ENCODE assay signal across 9 mouse cellular contexts in genomic region chr2:180218241-180218640, GRCm38 (mm10). TPM values are rescaled to one million over a fixed set of nuclear protein-coding genes. Genes with fewer than 3 reads are reported as not detected.
DNase-seq lines count a peak whose midpoint lies in the region; ATAC-seq and TF ChIP-seq lines count a peak whose summit lies in the region.
"Had no signal": no experiment of that assay in that cellular context is flagged by ENCODE, and none has a peak within 500 bp of the region (broad histone marks: within the 10 kb centered on the region; RNA-seq: fewer than 3 reads in every experiment).

No protein-coding gene starts in this region.

- no peaks in the 10 kb centered on the region for H3K36me3 ChIP-seq in hindbrain, embryonic 12.5 days
- no peaks in the 10 kb centered on the region for H3K36me3 ChIP-seq in hindbrain, embryonic 11.5 days (ENCODE audit: control insufficient read depth, insufficient read depth, low read length)
- H3K36me3 ChIP-seq in lung, postnatal 0 days (ENCODE audit: insufficient read depth, low read length), result peaks cover 5% of the 10 kb centered on the region; the same call in 1 of the 2 replicates
- no peaks in the 10 kb centered on the region; the same call in 1 of the 2 replicates for H3K36me3 ChIP-seq in heart, embryonic 16.5 days (ENCODE audit: control insufficient read depth, insufficient read depth)
- H3K36me3 ChIP-seq in small intestine, adult 2 months (ENCODE audit: control insufficient read depth, insufficient read depth, low read length), result no peaks in the 10 kb centered on the region
- H3K36me3 ChIP-seq: liver, embryonic 15.5 days had no signal

- TF ChIP-seq POLR2A in small intestine, adult 2 months (IDR thresholded peaks at IDR 0.05; ENCODE audit: low read depth, low read length), result no peak

- H3K4me3 ChIP-seq in hindbrain, embryonic 12.5 days, result no peak overlapping the region
- H3K4me3 ChIP-seq in hindbrain, embryonic 11.5 days (ENCODE audit: low read depth, low read length), result no peak overlapping the region
- no peak overlapping the region for H3K4me3 ChIP-seq in lung, postnatal 0 days (ENCODE audit: low read depth, low read length)
- H3K4me3 ChIP-seq in heart, embryonic 16.5 days (ENCODE audit: low read length), result no peak overlapping the region
- H3K4me3 ChIP-seq in small intestine, adult 2 months (ENCODE audit: low read depth, low read length), result no peak overlapping the region
- H3K4me3 ChIP-seq: liver, embryonic 15.5 days had no signal

- peaks cover 30% of the 10 kb centered on the region for H3K4me1 ChIP-seq in hindbrain, embryonic 12.5 days
- 0 out of 2 replicates have a peak, but pooled peaks cover 4% of the 10 kb centered on the region for H3K4me1 ChIP-seq in hindbrain, embryonic 11.5 days (replicated peaks; ENCODE audit: control insufficient read depth, insufficient read depth, low read length)
- peaks cover 86% of the 10 kb centered on the region for H3K4me1 ChIP-seq in lung, postnatal 0 days (ENCODE audit: insufficient read depth, low read depth, low read length)
- peaks cover 64% of the 10 kb centered on the region for H3K4me1 ChIP-seq in heart, embryonic 16.5 days (ENCODE audit: control insufficient read depth, insufficient read depth, low read length)
- H3K4me1 ChIP-seq in small intestine, adult 2 months (ENCODE audit: control insufficient read depth, insufficient read depth, insufficient read length, low read length), result peaks cover 24% of the 10 kb centered on the region

- H3K9me3 ChIP-seq in hindbrain, embryonic 12.5 days (replicated peaks), result no peaks in the 10 kb centered on the region
- no peaks in the 10 kb centered on the region for H3K9me3 ChIP-seq in hindbrain, embryonic 11.5 days (ENCODE audit: control insufficient read depth, low read length)
- H3K9me3 ChIP-seq in lung, postnatal 0 days (ENCODE audit: low read length), result no peaks in the 10 kb centered on the region
- H3K9me3 ChIP-seq in heart, embryonic 16.5 days (replicated peaks; ENCODE audit: control insufficient read depth, low read length), result no peaks in the 10 kb centered on the region
- H3K9me3 ChIP-seq: liver, embryonic 15.5 days had no signal

- DNase-seq in hindbrain, embryonic 11.5 days (ENCODE audit: low spot score), result no peak
- DNase-seq in lung, postnatal 0 days (ENCODE audit: low spot score), result no peak
- DNase-seq in lung, postnatal 14 days, result no peak
- no peak for DNase-seq in gastrocnemius, adult 8-10 months (ENCODE audit: low spot score in 2 of 2)
- DNase-seq: thymus, postnatal 25 days had no signal

- ATAC-seq in hindbrain, embryonic 12.5 days (ENCODE audit: low FRiP score), result no peak
- ATAC-seq in hindbrain, embryonic 11.5 days (ENCODE audit: low FRiP score), result no peak
- no peak for ATAC-seq in lung, postnatal 0 days
- no peak for ATAC-seq in heart, embryonic 16.5 days (replicated peaks; ENCODE audit: extremely low read depth, insufficient read depth, low FRiP score)

- H3K4me2 ChIP-seq in hindbrain, embryonic 12.5 days (replicated peaks), result no peak overlapping the region
- no peak overlapping the region for H3K4me2 ChIP-seq in hindbrain, embryonic 11.5 days (replicated peaks; ENCODE audit: low read depth, low read length)
- H3K4me2 ChIP-seq in lung, postnatal 0 days (replicated peaks; ENCODE audit: low read depth, low read length), result no peak overlapping the region
- no peak overlapping the region for H3K4me2 ChIP-seq in heart, embryonic 16.5 days (ENCODE audit: low read depth, low read length)
- H3K4me2 ChIP-seq: liver, embryonic 15.5 days had no signal

- 78% methylated on average over 3 of the region's 3 CpGs for WGBS in hindbrain, embryonic 12.5 days
- 89% methylated on average over 3 of the region's 3 CpGs for WGBS in hindbrain, embryonic 11.5 days
- 38% methylated on average over 3 of the region's 3 CpGs for WGBS in lung, postnatal 0 days
- WGBS in heart, embryonic 16.5 days, result 49% methylated on average over 3 of the region's 3 CpGs
- WGBS in small intestine, adult 2 months, result 54% methylated on average over 3 of the region's 3 CpGs

- TF ChIP-seq CTCF in lung, postnatal 0 days (IDR thresholded peaks at IDR 0.05), result no peak
- TF ChIP-seq CTCF in small intestine, adult 2 months (IDR thresholded peaks at IDR 0.05; ENCODE audit: extremely low read depth, insufficient read length, insufficient replicate concordance, low read depth, low read length), result no peak

- H3K9ac ChIP-seq in hindbrain, embryonic 12.5 days, result peak overlapping the region; percentile 5; the same call in 1 of the 2 replicates
- no peak overlapping the region for H3K9ac ChIP-seq in hindbrain, embryonic 11.5 days (ENCODE audit: low read depth, low read length)
- no peak overlapping the region for H3K9ac ChIP-seq in lung, postnatal 0 days (replicated peaks; ENCODE audit: low read depth)
- peak overlapping the region; percentile 38 for H3K9ac ChIP-seq in heart, embryonic 16.5 days (ENCODE audit: low read length)
- H3K9ac ChIP-seq: liver, embryonic 15.5 days had no signal

- no peak for TF ChIP-seq EP300 in lung, postnatal 0 days (IDR thresholded peaks at IDR 0.05)

- peaks cover 12% of the 10 kb centered on the region for H3K27me3 ChIP-seq in hindbrain, embryonic 12.5 days
- 0 out of 2 replicates have a peak, but pooled peaks cover 4% of the 10 kb centered on the region for H3K27me3 ChIP-seq in hindbrain, embryonic 11.5 days (ENCODE audit: control insufficient read depth, insufficient read depth, low read length)
- no peaks in the 10 kb centered on the region for H3K27me3 ChIP-seq in lung, postnatal 0 days (replicated peaks; ENCODE audit: insufficient read depth, low read length)
- no peaks in the 10 kb centered on the region for H3K27me3 ChIP-seq in heart, embryonic 16.5 days (ENCODE audit: control insufficient read depth, insufficient read depth, low read length)
- H3K27me3 ChIP-seq in small intestine, adult 2 months (ENCODE audit: control insufficient read depth, insufficient read depth, low read length), result no peaks in the 10 kb centered on the region

- H3K27ac ChIP-seq in hindbrain, embryonic 12.5 days, result no peak overlapping the region
- H3K27ac ChIP-seq in hindbrain, embryonic 11.5 days (ENCODE audit: low read depth, low read length), result no peak overlapping the region
- H3K27ac ChIP-seq in lung, postnatal 0 days (ENCODE audit: low read length), result peak overlapping the region; percentile 94
- H3K27ac ChIP-seq in heart, embryonic 16.5 days (ENCODE audit: low read length), result peak overlapping the region; percentile 68
- peak overlapping the region; percentile 56 for H3K27ac ChIP-seq in small intestine, adult 2 months (ENCODE audit: insufficient read depth, low read depth, low read length)
- H3K27ac ChIP-seq: liver, embryonic 15.5 days had no signal

RNA-seq across cellular contexts. Expression of gene Lama5, which starts 7.4 kb away (rescaled TPM):
- 5.8 and 8.7 TPM in 2 replicates for polyA plus RNA-seq in hindbrain, embryonic 12.5 days (2016; fragmentation: Nextera tagmentation; extraction: Ambion mirVana)
- polyA plus RNA-seq in hindbrain, embryonic 11.5 days (2014; fragmentation: Nextera tagmentation; extraction: Ambion mirVana), result 3.3 and 4.4 TPM in 2 replicates
- 83.7 and 85.3 TPM in 2 replicates for polyA plus RNA-seq in lung, postnatal 0 days (2015; fragmentation: Nextera tagmentation; extraction: Ambion mirVana)
- 17.7 and 32.1 TPM in 2 replicates for polyA plus RNA-seq in heart, embryonic 16.5 days (2015; fragmentation: Nextera tagmentation; extraction: Ambion mirVana)
- polyA plus RNA-seq in small intestine, adult 2 months (2012; rRNA removed), result 36.0 and 41.7 TPM in 2 replicates
- 10 to 100 TPM; 10.8 to 16.5 (median 13.8) TPM for total RNA-seq in gastrocnemius, adult 8-10 months (2022)

RNA-seq across cellular contexts. Expression of gene Rps21, which starts 38.9 kb away (rescaled TPM):
- polyA plus RNA-seq in hindbrain, embryonic 12.5 days (2016; fragmentation: Nextera tagmentation; extraction: Ambion mirVana), result 393 and 423 TPM in 2 replicates
- polyA plus RNA-seq in hindbrain, embryonic 11.5 days (2014; fragmentation: Nextera tagmentation; extraction: Ambion mirVana), result 432 and 442 TPM in 2 replicates
- polyA plus RNA-seq in lung, postnatal 0 days (2015; fragmentation: Nextera tagmentation; extraction: Ambion mirVana), result 418 and 453 TPM in 2 replicates
- polyA plus RNA-seq in heart, embryonic 16.5 days (2015; fragmentation: Nextera tagmentation; extraction: Ambion mirVana), result 208 and 247 TPM in 2 replicates
- 2,052 and 2,413 TPM in 2 replicates for polyA plus RNA-seq in small intestine, adult 2 months (2012; rRNA removed)
- 100 to 1,000 TPM; 348 to 580 (median 436) TPM for total RNA-seq in gastrocnemius, adult 8-10 months (2022)

RNA-seq across cellular contexts. Expression of gene Adrm1, which starts 47.0 kb away (rescaled TPM):
- 198 and 200 TPM in 2 replicates for polyA plus RNA-seq in hindbrain, embryonic 12.5 days (2016; fragmentation: Nextera tagmentation; extraction: Ambion mirVana)
- 174 and 183 TPM in 2 replicates for polyA plus RNA-seq in hindbrain, embryonic 11.5 days (2014; fragmentation: Nextera tagmentation; extraction: Ambion mirVana)
- 119 and 136 TPM in 2 replicates for polyA plus RNA-seq in lung, postnatal 0 days (2015; fragmentation: Nextera tagmentation; extraction: Ambion mirVana)
- polyA plus RNA-seq in heart, embryonic 16.5 days (2015; fragmentation: Nextera tagmentation; extraction: Ambion mirVana), result 133 and 148 TPM in 2 replicates
- 103 and 148 TPM in 2 replicates for polyA plus RNA-seq in small intestine, adult 2 months (2012; rRNA removed)
- total RNA-seq in gastrocnemius, adult 8-10 months (2022), result 100 to 1,000 TPM; 124 to 131 (median 129) TPM

RNA-seq across cellular contexts. Expression of gene Cables2, which starts 55.1 kb away (rescaled TPM):
- 29.4 and 29.5 TPM in 2 replicates for polyA plus RNA-seq in hindbrain, embryonic 12.5 days (2016; fragmentation: Nextera tagmentation; extraction: Ambion mirVana)
- polyA plus RNA-seq in hindbrain, embryonic 11.5 days (2014; fragmentation: Nextera tagmentation; extraction: Ambion mirVana), result 14.0 and 16.8 TPM in 2 replicates
- 15.5 and 16.1 TPM in 2 replicates for polyA plus RNA-seq in lung, postnatal 0 days (2015; fragmentation: Nextera tagmentation; extraction: Ambion mirVana)
- polyA plus RNA-seq in heart, embryonic 16.5 days (2015; fragmentation: Nextera tagmentation; extraction: Ambion mirVana), result 6.1 and 9.9 TPM in 2 replicates
- 15.3 and 32.0 TPM in 2 replicates for polyA plus RNA-seq in small intestine, adult 2 months (2012; rRNA removed)
- 10 to 100 TPM in 1 of 4 experiments, 1 to 10 TPM in 3; 8.1 to 10.8 (median 9.0) TPM for total RNA-seq in gastrocnemius, adult 8-10 months (2022)

Comparison
In these comparisons a context has a peak if more than half of its experiments do, and no peak if none do; other contexts are left out.
1. H3K9ac ChIP-seq: peak in hindbrain, embryonic 12.5 days (single experiment) and heart, embryonic 16.5 days (single experiment); none in hindbrain, embryonic 11.5 days (single experiment) and lung, postnatal 0 days (single experiment).
2. H3K27ac ChIP-seq: peak in lung, postnatal 0 days (single experiment), heart, embryonic 16.5 days (single experiment) and small intestine, adult 2 months (single experiment); none in hindbrain, embryonic 12.5 days (single experiment) and hindbrain, embryonic 11.5 days (single experiment).